Mouse (Mus musculus) Muller cell, postnatal 12 days (primary cell): ENCODE measurements around the gene Zmynd15.

Experiments
- DNase-seq: peaks from one replicate; pipeline ENCODE4 v3.0.0-alpha.2; 2015; ENCODE audit errors: inconsistent ontology term

Gene Zmynd15

GRCm38 (mm10) chr11:70506385-70506784 is 47.2 kb downstream of the Zmynd15 start:
- DNase-seq = peak; percentile 45

- DNase-seq = no peak
These were observed 47.8 kb downstream of the Zmynd15 start for GRCm38 (mm10) chr11:70506962-70507515.

DNA sequence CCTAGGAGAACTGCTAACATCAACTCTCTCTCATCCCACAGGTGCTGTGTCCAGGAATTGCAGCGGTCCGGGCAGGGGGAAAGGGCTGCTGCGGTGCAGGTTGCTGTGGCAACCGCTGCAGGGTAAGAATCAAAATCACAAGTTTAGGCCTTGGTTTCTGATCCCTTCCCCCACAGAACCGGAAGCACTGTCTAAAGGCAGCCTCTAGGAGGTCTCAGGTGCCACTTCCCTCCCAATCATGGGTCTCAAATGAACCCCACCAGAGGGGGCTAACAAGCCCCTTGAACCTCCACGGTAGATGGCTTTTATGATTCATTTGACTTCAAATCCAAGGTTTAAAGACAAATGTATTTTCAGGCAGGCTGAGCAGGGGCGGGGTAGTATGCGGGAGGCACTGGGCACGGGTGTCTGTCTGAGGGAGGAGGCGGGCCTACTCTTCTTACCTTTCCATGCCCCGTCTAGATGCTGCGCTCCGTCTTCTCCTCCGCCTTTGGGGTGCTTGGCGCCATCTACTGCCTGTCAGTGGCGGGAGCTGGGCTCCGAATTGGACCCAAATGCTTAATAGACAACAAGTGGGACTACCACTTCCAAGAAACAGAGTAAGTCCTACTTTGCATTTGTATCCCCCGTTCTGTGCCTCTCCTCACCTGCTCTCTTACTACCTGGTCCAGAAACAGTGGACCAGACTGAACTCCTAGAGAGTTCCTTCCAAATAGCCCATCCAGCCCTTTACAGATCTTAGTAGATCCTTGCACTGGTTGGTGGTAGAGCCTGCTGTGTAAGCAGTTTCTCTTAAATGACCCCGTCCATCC is 50.7 kb downstream of the Zmynd15 start:
- DNase-seq = peak; percentile 37

DNA sequence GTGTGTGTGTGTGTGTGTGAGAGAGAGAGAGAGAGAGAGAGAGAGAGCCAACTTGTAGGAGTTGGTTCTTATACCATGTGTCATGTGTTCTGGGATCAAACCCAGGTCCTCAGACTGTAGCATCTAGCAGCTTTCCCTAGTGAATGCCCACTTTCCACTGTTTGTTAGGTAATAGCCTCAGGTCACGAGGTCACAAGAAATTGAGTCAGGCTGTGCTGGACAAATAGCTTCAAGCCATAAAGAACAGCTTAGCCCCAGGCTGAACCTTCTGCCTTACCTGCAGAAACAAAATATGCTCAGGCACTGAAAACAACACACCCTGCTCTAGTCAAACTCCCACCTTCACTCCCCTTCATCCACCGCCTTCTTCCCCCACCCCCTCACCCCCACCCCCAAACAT is 52.0 kb downstream of the Zmynd15 start:
- DNase-seq = no peak

DNA sequence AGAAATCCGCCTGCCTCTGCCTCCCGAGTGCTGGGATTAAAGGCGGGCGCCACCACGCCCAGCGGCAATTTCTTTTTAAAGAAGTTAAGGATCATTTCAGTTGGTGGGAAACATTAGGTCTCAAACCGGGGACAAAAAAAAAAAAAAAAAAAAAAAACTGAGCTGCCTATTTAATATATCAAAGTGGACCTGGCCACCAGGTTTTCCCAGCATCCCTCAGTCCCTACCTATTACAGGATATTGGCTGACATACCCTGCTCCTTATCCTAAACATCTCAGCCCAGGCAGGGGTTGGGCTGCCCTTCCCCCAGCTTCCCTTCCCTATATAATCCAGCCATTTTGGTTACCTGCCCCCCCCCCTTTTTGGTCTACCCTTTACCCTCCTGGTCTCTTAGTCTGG is 52.6 kb downstream of the Zmynd15 start:
- DNase-seq = no peak

DNA sequence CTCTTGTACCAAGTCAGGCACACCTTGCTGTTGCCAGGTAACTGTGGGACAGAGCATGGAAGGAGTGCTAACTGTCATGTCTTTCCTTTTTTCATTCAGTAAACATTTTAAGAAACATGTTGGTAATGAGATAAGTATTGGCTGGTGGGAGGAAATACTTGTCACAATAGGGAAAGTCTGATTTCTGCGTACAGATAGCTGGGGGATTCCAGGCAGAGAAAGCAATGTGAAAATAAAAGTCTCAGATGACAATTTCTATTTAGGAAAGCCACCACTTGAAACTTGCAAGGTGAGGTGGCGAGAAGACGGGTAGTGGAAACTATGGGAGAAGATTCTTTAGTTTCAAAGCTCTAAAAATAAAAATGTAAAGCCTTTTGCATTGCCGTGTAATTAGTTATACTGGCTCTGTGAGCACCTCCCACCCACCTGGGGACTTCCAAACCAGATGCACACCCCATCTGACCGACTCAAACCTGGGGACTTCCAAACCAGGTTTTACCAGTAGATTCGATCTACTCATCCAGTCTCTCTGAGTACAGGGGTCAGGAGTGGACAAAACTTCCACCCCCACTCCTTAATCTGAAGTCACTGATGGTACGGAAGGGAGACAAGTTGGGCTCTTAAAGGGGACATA is 53.6 kb downstream of the Zmynd15 start:
- DNase-seq = no peak

GRCm38 (mm10) chr11:70513520-70513919 is 54.3 kb downstream of the Zmynd15 start:
- no peak for DNase-seq

- DNase-seq = no peak
These were observed 55.1 kb downstream of the Zmynd15 start, which contains the start of gene Vmo1 for GRCm38 (mm10) chr11:70514288-70514687. Gene Vmo1, minus strand, starts transcription at chr11:70514616.
